Mouse (Mus musculus) heart, adult 2 months (tissue): ENCODE measurements at regions not wholly inside any gene's neighbourhood (a gene's known extent, or its start where the extent isn't known, plus 50 kb on each side); places are given as distances from the start of the nearest gene placed in this dataset.

Source experiments
- CTCF ChIP-seq: fragments of 200-600 bp; IDR thresholded peaks from 2 replicates; pipeline ENCODE4 v1.8.1; 2022; ENCODE audit warnings: antibody characterized with exemption, mild to moderate bottlenecking, moderate library complexity
- EP300 ChIP-seq: fragments of 200-500 bp; IDR thresholded peaks from 2 replicates; pipeline ENCODE4 v1.6.1; 2011; ENCODE audit warnings: low read depth, low read length, control low read depth; ENCODE audit not compliant: insufficient read depth
- POLR2A ChIP-seq: fragments of 200-500 bp; IDR thresholded peaks from 2 replicates; pipeline ENCODE4 v1.6.1; 2011; ENCODE audit warnings: mild to moderate bottlenecking, low read depth, low read length, control low read depth; ENCODE audit not compliant: insufficient read depth

GRCm38 (mm10) chr10:92410813-92411325, 311.4 kb downstream of the Nedd1 start:
- TF ChIP-seq CTCF (no peak), EP300 (no peak), POLR2A (no peak)
